Mouse (Mus musculus): ENCODE measurements around the gene Srbd1. TPM values are rescaled to one million over a fixed set of nuclear protein-coding genes. Genes with fewer than 3 reads are reported as not detected.
A peak's percentile ranks its signal among the peaks of the same experiment; 100 is the strongest.

Gene Srbd1
- polyA plus RNA-seq, 1 experiment from 2014 or later = 22.6 TPM

DNA sequence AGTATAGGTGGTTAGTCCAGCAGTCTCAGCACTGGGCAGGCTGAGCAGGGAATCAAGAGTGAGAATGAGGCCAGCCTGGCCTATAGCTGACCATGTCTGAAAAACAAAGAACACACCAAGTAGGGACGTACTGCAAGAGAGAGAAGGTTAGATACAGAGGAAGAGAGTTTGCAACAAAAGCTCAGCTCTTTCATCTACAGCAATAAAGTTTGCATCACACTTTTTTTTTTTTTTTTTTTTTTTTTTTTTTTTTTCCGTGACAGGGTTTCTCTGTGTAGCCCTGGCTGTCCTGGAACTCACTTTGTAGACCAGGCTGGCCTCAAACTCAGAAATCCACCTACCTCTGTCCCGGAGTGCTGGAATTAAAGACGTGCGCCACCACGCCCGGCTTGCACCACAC lies 79.1 kb downstream of the Srbd1 start:
- Histone ChIP-seq H3K9ac (no peak overlapping the region), H3K36me3 (no peaks in the 10 kb centered on the region), H3K4me1 (no peaks in the 10 kb centered on the region), H3K4me3 (no peak overlapping the region), H3K9me3 (replicated peaks) (no peaks in the 10 kb centered on the region), H3K27me3 (no peaks in the 10 kb centered on the region), H3K27ac (no peak overlapping the region), H3K4me2 (replicated peaks) (no peak overlapping the region)
- whole genome bisulfite sequencing = 91% methylated on average over 7 of the region's 7 CpGs
- ATAC-seq (ENCODE audit: low FRiP score) = no peak

DNA sequence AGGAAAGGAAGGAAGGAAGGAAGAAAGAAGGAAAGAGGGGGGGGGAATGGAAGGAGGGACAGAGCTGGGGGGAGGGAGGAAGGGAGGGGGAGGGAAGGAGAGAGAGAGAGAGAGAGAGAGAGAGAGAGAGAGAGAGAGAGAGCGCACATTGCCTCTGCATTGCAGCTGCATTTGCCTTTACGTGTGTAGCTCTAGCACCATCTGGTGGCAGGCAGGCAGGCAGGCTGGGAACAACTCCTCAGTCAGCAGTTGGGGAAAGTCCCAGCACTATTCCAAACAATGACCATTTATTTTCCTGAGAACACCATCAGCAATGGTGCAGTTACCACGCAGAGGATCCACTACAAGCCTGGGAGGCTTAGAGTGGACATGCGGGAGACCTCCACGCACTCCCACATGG lies 81.5 kb downstream of the Srbd1 start:
- Histone ChIP-seq H3K4me3 (no peak overlapping the region), H3K9me3 (replicated peaks) (no peaks in the 10 kb centered on the region), H3K4me2 (replicated peaks) (no peak overlapping the region), H3K27ac (no peak overlapping the region), H3K27me3 (no peaks in the 10 kb centered on the region), H3K4me1 (no peaks in the 10 kb centered on the region), H3K36me3 (no peaks in the 10 kb centered on the region), H3K9ac (no peak overlapping the region)
- 19% methylated on average over 5 of the region's 5 CpGs for WGBS
- no peak for ATAC-seq (ENCODE audit: low FRiP score)

DNA sequence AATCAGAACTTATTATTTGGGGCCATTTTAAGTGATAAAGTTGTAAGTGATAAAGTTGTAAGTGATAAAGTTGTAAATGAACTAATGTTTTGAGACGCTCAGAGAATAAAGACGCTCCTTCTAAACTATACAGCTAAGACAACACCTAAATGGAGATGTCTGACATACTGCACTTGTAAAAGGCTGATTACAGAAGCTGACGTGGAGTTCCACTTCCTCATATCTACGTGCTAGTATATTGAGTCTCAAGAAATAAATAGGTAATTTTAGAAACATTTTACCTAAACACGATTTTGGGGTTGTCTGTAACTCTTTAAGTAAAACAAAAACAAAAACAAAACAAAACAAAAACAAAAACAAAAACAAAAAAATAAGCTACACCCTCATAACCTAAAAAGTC lies 84.1 kb downstream of the Srbd1 start:
- Histone ChIP-seq H3K9me3 (replicated peaks) (no peaks in the 10 kb centered on the region), H3K27ac (no peak overlapping the region), H3K4me2 (replicated peaks) (no peak overlapping the region), H3K9ac (no peak overlapping the region), H3K27me3 (no peaks in the 10 kb centered on the region), H3K4me3 (no peak overlapping the region), H3K4me1 (no peaks in the 10 kb centered on the region), H3K36me3 (0 out of 2 replicates have a peak, but pooled peaks cover 3% of the 10 kb centered on the region)
- no peak for ATAC-seq (ENCODE audit: low FRiP score)
- WGBS = 91% methylated on average over 5 of the region's 5 CpGs

DNA sequence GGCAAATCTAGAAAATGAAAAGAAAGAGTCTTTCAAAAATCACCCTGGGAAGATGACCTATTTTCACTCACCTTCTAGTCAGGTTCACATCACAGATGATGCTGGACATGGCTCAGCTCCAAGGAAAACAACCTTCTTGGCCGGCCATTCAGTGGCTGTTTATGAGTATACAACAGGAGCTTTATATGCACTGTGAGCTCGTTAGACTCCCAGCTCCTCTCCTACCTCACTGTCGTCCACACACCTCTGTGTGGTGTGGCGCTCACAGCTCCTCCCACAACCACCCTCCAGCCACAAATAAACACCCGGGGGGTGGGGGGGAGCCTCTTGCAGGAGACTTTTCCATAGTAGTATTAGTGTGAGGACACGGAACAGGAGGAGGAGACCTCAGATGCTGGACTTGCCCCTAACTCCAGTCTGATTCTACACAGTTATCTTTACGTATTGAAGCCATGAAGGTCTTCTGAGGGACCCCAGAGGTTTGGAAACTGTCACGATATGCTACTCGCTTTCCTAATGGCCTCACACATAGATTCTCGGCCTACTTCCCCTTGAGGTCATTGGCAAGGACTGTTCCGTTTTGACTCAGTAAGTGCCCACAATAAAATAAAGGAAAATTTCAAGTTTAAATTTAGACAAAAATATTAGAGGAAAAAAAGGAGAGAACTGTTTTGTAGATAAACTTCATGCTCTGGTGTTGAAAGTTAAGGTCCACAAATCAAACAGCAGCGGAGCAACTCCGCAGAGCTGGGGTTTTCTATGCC lies 104.6 kb downstream of the Srbd1 start:
- no peaks in the 10 kb centered on the region for H3K9me3 ChIP-seq (replicated peaks)
- WGBS = 76% methylated on average over 13 of the region's 13 CpGs
- ATAC-seq (ENCODE audit: low FRiP score) = no peak
- H3K4me2 ChIP-seq (replicated peaks) = no peak overlapping the region
- H3K4me3 ChIP-seq = no peak overlapping the region
- no peak overlapping the region for H3K27ac ChIP-seq
- H3K27me3 ChIP-seq = no peaks in the 10 kb centered on the region
- H3K36me3 ChIP-seq = no peaks in the 10 kb centered on the region
- H3K9ac ChIP-seq = no peak overlapping the region
- H3K4me1 ChIP-seq = peaks cover 10% of the 10 kb centered on the region

DNA sequence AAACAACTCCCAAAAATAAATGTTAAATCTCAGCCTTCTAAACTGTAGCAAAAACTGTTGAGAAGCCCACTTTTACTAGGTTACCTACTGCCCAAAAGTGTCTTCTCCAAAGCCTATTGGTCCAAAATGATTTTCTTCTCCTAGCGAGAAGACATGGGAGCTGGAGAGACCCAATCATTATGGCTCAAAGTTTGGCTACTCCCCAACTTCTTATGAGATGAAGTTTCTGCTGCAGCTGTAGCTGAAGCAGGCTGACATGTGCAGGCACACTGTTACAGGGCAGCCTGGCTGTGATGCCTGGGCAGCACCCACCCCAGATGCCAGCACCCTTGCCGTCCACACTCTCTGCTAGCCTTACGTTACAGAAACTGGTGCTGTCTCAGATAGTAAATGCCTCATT lies 105.2 kb downstream of the Srbd1 start:
- Histone ChIP-seq H3K27me3 (no peaks in the 10 kb centered on the region), H3K4me3 (no peak overlapping the region), H3K9ac (no peak overlapping the region), H3K4me1 (peaks cover 10% of the 10 kb centered on the region), H3K27ac (peak overlapping the region; percentile 40; the same call in 1 of the 2 replicates), H3K9me3 (replicated peaks) (no peaks in the 10 kb centered on the region), H3K36me3 (no peaks in the 10 kb centered on the region), H3K4me2 (replicated peaks) (no peak overlapping the region)
- no peak for ATAC-seq (ENCODE audit: low FRiP score)
- 93% methylated on average over 3 of the region's 3 CpGs for WGBS

DNA sequence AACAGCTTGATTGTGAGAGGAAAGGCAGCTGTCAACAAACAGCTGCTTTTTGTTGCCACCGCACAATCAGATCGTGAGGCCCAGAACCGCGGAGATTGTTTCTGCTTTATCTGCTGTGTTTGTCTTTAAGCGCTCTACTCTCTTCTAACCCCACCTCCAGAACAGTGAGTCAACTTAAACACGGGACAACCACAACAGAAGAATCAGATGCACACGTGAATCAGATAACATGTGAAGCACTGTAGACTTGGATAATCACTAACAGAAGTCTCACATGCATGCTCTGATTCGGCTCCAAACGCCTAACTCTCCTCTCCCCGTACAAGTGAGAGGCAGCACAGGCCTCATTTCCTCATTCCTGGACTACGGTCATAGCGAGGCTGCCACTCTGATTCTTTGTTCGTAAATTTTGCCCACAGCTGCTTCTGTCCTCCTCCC lies 106.7 kb downstream of the Srbd1 start:
- 63% methylated on average over 13 of the region's 13 CpGs for WGBS
- peaks cover 10% of the 10 kb centered on the region for H3K4me1 ChIP-seq
- H3K27me3 ChIP-seq = no peaks in the 10 kb centered on the region
- H3K9ac ChIP-seq = no peak overlapping the region
- no peaks in the 10 kb centered on the region for H3K36me3 ChIP-seq
- no peak overlapping the region for H3K27ac ChIP-seq
- no peak overlapping the region for H3K4me2 ChIP-seq (replicated peaks)
- no peaks in the 10 kb centered on the region for H3K9me3 ChIP-seq (replicated peaks)
- no peak overlapping the region for H3K4me3 ChIP-seq
- no peak for ATAC-seq (ENCODE audit: low FRiP score)

DNA sequence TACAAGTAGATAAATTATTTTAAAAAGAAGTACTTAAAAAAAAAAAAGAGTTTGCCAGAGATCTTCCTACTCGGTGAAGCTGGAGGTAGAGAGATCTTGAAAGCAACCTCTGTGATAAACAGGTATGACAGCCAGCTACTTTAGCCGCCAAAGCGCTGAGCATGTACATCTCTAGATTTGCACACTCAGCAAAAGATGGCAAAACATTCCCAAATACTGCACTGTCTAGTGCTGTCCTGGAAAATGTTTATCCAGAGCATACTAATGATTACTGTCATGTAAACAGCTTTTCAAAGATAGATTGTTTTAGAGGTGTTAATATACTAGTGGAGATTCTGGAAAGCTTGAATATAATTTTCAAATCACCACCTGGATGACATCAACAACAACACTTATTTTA lies 109.4 kb downstream of the Srbd1 start:
- H3K4me2 ChIP-seq (replicated peaks) = no peak overlapping the region
- peaks cover 10% of the 10 kb centered on the region for H3K4me1 ChIP-seq
- no peaks in the 10 kb centered on the region for H3K9me3 ChIP-seq (replicated peaks)
- H3K36me3 ChIP-seq = no peaks in the 10 kb centered on the region
- no peak overlapping the region for H3K4me3 ChIP-seq
- H3K27me3 ChIP-seq = no peaks in the 10 kb centered on the region
- H3K27ac ChIP-seq = no peak overlapping the region
- no peak for ATAC-seq (ENCODE audit: low FRiP score)
- 95% methylated on average over 3 of the region's 3 CpGs for WGBS
- H3K9ac ChIP-seq = no peak overlapping the region

DNA sequence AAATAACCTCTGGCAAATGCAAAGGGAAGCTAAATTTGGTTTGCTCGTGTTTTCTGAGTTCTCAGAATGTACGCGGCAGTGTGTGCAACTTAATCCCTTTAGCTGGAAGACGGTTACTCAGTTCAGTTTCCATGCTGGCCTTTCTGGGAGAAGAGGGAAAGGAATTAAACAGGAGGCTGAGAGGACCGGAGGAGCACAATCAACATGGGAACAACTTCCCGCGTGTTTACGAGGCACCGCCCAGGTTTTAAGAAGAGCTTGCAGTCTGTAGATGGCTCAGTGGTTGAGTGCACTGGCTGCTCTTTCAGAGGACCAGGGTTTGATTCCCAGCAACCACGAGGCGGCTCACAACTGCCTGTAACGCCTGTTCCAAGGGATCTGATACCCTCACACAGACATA lies 109.8 kb downstream of the Srbd1 start:
- Histone ChIP-seq H3K9me3 (replicated peaks) (no peaks in the 10 kb centered on the region), H3K36me3 (no peaks in the 10 kb centered on the region), H3K27me3 (no peaks in the 10 kb centered on the region), H3K4me3 (no peak overlapping the region), H3K9ac (no peak overlapping the region), H3K4me1 (peaks cover 10% of the 10 kb centered on the region), H3K4me2 (replicated peaks) (no peak overlapping the region), H3K27ac (0 out of 2 replicates have a peak overlapping the region, but pooled peaks have one; percentile 17)
- WGBS = 87% methylated on average over 12 of the region's 12 CpGs
- no peak for ATAC-seq (ENCODE audit: low FRiP score)

DNA sequence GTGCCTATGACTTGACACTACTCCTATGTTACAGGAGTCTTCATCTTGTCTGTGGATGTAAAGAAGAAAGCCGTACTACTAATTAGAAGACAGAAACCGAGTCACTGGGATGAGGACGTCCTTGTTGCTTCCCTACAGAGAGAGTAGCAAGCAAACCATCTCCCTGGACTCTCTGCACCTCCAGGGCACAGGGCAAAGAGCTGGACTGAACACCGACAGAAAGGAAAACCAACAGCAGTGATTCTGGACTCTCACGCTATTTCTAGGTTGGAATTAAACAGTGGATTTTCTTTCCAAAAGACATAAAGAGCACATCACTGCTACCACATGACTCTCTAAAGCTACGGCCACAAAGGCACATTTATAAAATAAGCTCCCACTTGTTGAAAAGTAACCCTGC lies 110.3 kb downstream of the Srbd1 start:
- no peak overlapping the region for H3K27ac ChIP-seq
- WGBS = 81% methylated on average over 6 of the region's 6 CpGs
- peaks cover 8% of the 10 kb centered on the region for H3K4me1 ChIP-seq
- H3K9me3 ChIP-seq (replicated peaks) = no peaks in the 10 kb centered on the region
- no peak overlapping the region for H3K4me3 ChIP-seq
- H3K27me3 ChIP-seq = no peaks in the 10 kb centered on the region
- no peaks in the 10 kb centered on the region for H3K36me3 ChIP-seq
- H3K9ac ChIP-seq = no peak overlapping the region
- ATAC-seq (ENCODE audit: low FRiP score) = no peak
- no peak overlapping the region for H3K4me2 ChIP-seq (replicated peaks)

DNA sequence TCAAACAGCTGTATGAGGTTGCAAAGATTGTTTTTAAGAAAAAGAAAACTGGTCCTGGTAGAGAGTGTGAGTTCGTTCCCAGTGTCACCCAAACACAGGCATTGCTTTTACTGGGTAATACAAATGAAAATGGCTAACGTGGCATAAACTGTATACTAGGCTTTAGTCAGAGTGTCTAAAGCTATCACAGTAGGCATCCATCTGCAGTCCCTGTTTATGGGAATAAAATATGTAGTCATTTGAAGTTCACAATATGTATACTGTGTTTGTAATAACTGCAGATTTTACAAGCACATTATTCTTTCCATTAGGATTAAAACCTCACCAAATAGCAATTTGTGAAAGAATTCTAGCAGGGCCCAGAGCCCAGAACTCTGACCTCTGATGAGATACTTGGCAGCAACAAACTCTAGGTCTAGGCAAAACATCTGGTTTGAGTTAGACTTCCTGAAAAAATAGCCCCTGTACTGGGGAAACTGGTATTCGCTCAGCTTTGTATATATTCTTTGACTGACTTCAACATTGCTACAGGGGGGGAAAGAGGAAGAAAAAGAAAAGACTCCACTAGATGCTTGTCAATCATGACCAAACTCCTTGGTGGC lies 112.8 kb downstream of the Srbd1 start:
- no peaks in the 10 kb centered on the region for H3K4me1 ChIP-seq
- H3K27ac ChIP-seq = peak overlapping the region; percentile 55; the same call in 1 of the 2 replicates
- WGBS = 71% methylated on average over 3 of the region's 3 CpGs
- no peaks in the 10 kb centered on the region for H3K27me3 ChIP-seq
- no peaks in the 10 kb centered on the region for H3K36me3 ChIP-seq
- no peak overlapping the region for H3K4me2 ChIP-seq (replicated peaks)
- no peak overlapping the region for H3K4me3 ChIP-seq
- ATAC-seq (ENCODE audit: low FRiP score) = no peak
- H3K9me3 ChIP-seq (replicated peaks) = no peaks in the 10 kb centered on the region
- no peak overlapping the region for H3K9ac ChIP-seq

DNA sequence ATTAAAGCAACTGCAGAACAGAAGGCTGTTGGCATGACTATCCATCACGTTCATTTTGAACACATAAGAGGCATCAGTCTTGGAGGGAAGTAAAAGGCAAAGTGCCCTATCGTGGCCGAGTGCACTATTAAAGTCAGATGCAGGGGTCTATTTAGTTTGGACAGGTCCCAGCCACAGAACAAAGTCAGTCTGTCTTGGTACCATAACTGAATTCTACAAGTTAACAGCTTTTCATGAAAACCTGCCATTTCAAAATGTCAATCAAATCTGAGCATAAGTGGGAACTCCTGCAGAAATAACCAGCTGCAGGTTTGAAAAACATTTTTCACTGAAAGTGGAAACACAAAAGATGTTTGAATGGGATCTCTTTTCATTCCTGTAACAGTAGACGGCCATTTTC lies 115.0 kb downstream of the Srbd1 start:
- H3K36me3 ChIP-seq = no peaks in the 10 kb centered on the region
- H3K27ac ChIP-seq = no peak overlapping the region
- H3K4me1 ChIP-seq = no peaks in the 10 kb centered on the region
- no peak overlapping the region for H3K4me2 ChIP-seq (replicated peaks)
- H3K27me3 ChIP-seq = no peaks in the 10 kb centered on the region
- 61% methylated on average over 4 of the region's 4 CpGs for WGBS
- H3K4me3 ChIP-seq = no peak overlapping the region
- no peaks in the 10 kb centered on the region for H3K9me3 ChIP-seq (replicated peaks)
- no peak overlapping the region for H3K9ac ChIP-seq
- no peak for ATAC-seq (ENCODE audit: low FRiP score)

DNA sequence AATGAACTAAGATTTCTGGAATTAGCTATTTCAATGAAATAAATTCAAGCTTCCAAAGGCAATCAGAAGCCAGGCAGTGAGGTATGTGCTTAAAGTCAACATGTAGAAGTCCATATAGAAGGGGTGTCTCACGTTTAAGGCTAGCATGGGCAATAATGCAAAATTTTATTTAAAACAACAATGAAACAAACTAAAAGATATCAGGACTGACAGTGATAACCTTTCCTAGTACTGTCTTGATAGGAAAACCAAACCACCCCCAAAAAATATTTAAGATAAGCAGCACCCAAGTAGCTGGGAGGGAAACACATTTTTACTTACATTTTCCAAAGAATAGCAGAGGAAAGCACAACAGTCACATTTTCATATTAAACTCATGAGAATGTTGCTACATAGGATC lies 115.8 kb downstream of the Srbd1 start:
- 84% methylated on average over 1 of the region's 1 CpGs for WGBS
- no peaks in the 10 kb centered on the region for H3K4me1 ChIP-seq

More for the DNA sequence above, 115.8 kb downstream of the Srbd1 start:
- Histone ChIP-seq H3K27me3 (no peaks in the 10 kb centered on the region), H3K36me3 (no peaks in the 10 kb centered on the region), H3K9ac (no peak overlapping the region), H3K9me3 (replicated peaks) (no peaks in the 10 kb centered on the region), H3K27ac (no peak overlapping the region), H3K4me3 (no peak overlapping the region), H3K4me2 (replicated peaks) (no peak overlapping the region)
- ATAC-seq (ENCODE audit: low FRiP score) = no peak
